Mouse (Mus musculus) 3T3-L1 (cell line): ENCODE measurements around the gene Adarb2.
"Not testable (repeated sequence)": the region's sequence is repeated elsewhere in the genome, so short reads cannot be mapped to it uniquely, and the experiment has no call there.

ENCODE experiments used
- DNase-seq: peaks from one replicate; pipeline ENCODE4 v3.0.0-alpha.2; 2015; ENCODE audit warnings: low read depth, low spot score

Adarb2 gene

DNA sequence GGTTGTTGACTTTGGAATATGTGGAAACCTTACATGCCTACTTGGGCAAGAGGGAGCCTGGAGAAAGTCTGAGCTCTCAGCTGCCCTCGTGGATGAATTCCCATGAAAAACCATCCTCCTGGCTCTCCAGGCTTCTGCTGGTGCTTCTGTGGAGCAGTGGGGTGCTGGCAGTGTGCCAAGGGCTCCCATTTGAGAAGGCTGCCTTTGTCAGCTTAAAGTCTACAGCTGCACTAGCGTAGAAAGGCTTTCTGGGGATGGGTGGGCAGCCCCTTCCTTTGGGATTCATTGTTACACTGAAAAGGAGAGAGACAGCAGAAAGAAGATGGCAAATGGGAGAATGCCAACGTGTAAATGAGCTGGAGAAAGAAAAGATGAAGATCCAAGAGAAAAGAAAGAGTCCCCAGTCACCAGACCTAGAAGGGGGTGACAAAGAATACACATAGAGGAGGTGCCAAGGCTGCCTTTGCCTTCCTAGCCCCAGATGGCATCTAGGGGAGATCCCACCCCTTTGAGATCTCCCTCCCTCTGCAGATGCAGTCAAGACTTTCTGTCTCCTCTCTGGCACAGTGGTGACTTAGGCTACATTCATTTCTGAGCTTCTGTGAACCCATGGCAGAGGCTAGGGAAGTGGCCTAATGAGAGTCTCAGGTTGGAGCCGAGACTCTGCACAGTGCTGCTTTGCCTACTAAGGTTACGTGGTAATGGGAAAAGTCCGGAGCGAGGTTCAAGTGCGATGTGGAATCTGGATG lies 381.8 kb downstream of the Adarb2 start:
- no peak for DNase-seq

DNA sequence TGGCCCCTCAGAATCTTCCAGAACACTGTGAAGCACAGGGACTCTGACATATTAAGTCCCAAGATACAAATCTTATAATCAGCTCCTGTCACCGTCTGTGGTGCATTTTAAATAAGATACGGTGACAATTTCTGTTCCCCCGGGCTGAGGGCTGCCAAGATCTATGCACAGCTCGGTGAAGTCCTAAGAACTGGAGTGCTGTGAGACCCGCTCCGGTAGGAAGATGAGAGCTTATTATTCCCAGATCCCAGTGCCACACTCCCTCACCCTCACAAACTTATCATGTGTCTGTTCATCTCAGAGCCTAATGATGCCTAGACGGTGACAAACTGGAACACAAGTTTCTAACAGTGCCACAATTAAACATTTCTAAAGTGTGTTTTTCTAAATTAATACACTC lies 384.8 kb downstream of the Adarb2 start:
- no peak for DNase-seq

DNA sequence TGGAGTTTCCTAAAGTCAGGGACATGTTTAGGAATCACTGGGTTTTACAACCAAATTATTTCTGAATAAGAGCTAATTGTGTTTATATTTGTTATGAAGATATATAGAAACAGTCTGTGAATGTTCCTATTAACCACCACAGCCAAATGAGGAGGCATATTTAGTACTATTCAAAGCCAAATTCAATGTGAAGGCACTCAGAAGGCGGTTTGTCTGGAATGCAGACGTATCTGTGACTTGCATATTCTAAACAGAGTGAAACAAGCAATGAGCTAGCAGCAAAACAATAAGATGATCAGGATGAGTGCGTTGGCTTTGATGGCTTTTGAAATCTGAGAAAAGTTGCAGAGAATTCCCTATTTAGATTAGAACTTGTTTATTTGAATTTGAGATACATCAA lies 387.8 kb downstream of the Adarb2 start:
- DNase-seq = no peak

DNA sequence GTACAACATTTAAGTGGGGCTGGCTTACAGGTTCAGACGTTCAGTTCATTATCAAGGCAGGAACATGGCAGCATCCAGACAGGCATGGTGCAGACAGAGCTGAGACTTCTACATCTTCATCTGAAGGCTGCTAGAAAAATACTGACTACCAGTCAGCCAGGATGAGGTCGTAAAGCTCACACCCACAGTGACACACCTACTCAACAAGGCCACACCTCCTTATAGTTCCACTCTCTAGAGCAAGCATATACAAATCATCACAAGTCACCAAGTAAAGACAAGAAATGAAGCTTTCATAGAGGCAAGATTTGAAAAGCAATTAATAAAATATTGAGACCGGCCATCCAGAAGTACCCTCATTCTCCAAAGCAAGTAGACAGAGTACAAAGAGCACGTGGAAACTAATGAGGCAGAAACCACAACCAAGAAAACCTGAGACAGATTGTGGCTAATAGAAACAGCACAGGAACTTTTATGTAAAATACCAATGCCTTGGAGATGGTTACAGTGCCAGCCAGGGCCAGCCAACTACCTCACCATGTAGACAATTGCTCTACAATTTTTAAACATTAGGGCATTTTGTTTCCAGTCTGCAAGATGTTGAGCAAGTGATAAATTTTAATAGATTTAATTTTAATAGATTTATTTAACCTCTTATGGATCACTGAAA lies 394.4 kb downstream of the Adarb2 start:
- no peak for DNase-seq

DNA sequence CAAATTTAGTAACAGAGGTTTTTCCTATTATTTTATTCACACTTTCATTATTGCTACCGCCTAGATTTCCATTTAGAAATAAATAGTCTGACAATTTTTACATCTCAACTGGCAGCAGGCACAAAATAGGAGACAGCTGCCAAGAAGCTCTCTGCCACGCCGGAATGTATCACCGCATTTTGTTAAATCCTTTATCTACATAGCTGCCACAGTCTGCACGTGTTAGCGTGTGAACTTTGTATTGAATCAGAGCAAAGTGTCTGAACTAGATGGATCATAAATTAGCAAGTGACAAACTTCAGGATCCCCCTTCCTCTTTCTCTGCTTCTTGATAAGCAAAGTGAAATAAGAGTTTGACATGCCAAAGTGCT lies 395.0 kb downstream of the Adarb2 start:
- no peak for DNase-seq

DNA sequence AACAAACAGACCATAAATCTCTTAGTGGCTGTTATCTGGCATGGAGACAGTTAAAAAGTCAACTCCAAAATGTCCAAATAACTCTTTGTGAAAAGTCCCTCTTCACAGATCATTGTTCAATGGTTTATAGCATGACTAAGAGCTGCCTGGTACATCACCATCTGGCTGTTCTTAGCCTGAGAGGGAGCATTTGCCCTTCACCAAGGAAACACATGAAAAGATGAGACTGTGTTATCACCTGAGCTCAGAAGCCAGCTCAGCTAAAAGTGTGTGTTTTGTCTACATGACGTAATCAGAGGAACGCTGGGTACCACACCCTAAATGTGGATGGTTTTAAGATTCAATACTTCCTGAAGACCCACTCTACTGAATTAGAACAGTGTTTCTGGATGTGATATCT lies 403.0 kb downstream of the Adarb2 start:
- DNase-seq = no peak

DNA sequence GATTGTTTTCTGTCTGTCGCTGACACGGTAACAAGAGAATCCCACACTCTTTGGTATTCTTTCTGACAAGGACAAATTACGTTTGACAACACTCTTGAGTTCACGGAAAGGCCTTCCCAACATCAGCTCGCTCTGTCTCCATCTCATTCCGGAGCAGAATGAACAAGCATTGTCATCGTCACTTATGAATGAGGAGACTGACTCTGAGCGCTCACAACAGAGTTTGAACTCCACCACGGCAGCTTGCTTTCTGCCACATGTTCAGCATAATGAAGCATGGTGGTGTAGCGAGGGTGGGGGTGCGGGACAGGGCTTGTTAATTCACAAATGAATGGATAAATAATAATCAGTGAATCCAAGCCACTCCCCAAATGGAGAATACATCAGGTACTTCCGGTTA lies 405.4 kb downstream of the Adarb2 start:
- DNase-seq = no peak

DNA sequence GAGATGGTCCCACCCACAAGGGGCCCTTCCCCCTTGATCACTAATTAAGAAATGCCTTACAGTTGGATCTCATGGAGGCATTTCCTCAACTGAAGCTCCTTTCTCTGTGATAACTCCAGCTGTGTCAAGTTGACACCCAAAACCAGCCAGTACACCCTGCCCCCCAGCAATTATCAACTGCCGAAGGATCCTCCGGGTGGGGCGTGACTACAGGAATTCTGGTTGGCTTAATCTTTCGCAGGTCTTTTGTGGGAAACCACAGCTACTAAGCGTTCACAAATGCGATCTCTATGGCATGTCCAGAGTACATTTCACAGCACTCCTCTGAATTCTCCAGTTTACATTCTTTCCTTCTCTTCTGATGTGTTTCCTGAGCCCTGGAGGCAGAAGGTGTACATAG lies 406.3 kb downstream of the Adarb2 start:
- not testable (repeated sequence) for DNase-seq

DNA sequence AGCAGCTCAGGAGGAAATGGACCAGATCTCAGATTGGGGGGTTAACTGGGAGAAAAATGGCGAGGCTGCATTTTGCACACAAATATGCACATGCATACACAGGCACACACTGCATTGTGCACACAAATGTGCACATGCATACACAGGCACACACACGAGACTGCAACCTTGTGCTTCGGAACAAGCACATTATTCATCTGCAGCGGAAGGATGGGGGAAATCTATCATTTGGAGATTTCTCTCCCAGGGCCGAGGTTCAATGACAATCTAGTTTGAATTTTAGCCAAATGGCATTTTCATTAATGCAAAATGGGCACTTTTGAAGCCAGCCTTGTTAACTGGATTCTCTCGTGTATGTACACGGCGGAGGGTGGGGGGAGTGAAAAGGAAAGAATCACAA lies 408.3 kb downstream of the Adarb2 start:
- no peak for DNase-seq

DNA sequence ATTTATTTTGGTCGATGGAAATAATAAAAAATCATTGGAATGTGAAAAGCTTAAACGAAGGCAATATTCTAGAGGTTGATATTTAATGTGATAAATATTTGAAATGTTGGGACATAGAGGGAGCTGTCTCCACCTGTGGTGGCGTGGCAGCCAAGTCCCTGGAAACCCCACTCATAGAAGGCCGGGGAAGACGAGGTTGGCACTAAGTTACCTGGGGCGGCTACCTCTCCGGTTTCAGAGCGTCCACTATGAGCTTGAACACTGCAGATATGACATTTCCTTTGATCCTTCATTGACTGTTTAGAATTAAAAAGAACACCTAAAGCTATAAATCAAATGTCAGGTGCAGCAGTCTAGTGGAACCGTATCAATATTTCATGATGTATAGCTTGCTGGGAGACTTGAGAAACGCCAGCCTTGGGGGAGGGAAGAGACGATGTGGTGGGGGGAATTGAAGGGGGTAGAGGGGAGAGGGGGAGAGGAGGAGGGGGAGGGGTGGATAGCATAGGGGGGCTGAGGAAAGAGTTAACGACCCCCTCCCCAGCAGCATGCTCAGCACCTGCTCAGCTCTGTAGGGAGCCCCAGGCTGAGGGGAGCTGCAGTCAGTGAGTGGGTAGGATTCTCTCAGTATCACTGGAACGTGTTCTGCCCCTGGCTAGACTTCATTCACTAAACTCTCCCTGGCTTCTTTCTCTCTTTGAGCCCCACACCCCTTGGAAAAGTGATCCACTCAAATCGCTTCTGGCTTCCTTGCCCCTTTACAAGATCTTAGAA lies 410.1 kb downstream of the Adarb2 start:
- DNase-seq = no peak

DNA sequence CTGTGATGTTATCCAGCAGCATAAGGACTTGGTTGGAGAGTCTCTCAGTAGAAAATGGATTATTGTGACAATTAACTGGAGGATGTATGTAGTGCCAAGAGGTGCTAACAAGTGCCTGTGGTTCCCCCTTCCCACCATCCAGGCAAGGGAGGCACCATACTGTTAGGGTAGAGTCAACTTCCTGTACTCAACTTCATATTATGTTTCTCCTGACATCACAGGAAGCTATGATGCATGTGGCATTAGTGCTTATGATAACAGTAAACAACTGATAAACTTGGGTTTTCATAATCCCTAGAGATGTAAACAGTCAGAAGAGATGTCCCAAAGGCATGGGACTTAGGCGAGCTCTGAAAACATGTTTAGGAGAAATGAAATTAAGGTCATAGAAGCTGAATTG lies 414.0 kb downstream of the Adarb2 start:
- no peak for DNase-seq

DNA sequence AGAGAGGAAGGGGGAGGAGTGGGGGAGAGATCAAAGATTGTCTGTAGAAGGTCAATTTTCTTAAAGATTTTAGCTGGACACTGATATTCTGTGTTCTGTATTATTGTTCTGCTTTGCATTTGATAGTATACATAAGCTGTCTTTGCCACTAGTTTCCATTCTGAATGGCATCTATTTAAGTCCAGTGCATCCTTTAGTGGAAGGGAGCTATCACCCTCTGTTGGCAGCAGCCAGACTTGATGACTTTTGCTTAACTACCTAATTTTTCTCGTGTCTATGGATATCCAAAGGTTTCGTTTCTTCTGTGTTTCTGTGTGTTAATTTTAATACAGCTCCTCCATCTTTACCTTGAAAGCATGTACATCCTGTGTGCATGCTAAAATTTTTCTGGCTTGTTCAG lies 419.6 kb downstream of the Adarb2 start:
- no peak for DNase-seq

DNA sequence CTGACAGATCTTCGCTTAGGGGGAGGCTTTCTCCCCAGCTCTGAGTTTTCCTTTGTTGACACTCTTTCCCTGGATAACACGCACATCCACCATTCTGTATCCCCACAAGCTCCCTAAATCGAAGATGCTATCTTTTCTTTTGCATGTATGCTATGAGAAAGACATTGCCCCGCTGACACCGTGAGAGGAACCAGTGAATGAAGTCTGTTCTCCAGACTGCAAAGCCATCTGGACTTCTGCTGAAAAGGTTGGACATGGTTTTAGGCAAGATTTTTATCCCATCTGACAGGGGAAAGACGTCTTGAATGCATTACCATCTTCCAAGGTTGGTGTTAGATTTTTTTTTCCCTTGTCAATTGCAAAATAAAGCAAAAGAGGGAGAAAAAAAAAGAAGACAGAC lies 426.9 kb downstream of the Adarb2 start:
- no peak for DNase-seq

DNA sequence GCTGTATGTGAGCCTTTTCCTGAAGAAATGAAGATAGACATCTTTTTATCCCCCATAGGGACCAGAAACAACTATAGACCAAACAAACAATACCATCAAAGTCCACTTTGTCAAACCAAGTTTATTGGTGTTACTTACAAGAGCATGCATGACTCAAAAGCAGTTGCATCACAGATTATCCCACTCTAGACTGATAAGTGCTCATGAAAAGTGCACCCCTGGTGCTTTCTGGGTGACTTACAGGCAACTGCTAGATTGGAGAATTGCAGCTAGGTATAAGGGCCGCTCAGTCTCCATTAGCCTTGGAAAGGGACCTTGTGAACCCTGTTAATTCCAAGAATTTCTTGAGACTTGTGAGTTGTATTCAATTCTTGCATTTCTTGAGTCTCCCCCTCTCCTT lies 429.0 kb downstream of the Adarb2 start:
- DNase-seq = no peak

DNA sequence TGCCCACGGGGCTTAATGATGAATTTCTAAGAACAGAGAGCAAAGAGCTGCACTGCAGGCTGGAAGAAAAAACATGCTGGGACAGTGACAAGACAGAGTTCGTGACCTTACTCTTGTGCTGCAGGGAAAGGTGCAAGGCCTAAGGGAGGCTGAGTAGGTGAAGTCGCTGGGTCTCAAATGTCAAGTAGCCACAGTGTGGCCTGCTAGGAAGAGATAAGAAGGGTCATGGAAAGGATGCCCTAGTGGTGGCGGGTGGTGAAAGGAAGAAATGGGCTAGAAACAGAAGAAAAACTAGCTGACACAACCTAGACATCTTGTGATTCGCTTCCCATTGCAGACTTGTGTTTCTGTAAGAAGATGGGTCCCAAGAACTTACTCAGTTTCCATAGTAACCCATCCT lies 429.4 kb downstream of the Adarb2 start:
- DNase-seq = no peak

DNA sequence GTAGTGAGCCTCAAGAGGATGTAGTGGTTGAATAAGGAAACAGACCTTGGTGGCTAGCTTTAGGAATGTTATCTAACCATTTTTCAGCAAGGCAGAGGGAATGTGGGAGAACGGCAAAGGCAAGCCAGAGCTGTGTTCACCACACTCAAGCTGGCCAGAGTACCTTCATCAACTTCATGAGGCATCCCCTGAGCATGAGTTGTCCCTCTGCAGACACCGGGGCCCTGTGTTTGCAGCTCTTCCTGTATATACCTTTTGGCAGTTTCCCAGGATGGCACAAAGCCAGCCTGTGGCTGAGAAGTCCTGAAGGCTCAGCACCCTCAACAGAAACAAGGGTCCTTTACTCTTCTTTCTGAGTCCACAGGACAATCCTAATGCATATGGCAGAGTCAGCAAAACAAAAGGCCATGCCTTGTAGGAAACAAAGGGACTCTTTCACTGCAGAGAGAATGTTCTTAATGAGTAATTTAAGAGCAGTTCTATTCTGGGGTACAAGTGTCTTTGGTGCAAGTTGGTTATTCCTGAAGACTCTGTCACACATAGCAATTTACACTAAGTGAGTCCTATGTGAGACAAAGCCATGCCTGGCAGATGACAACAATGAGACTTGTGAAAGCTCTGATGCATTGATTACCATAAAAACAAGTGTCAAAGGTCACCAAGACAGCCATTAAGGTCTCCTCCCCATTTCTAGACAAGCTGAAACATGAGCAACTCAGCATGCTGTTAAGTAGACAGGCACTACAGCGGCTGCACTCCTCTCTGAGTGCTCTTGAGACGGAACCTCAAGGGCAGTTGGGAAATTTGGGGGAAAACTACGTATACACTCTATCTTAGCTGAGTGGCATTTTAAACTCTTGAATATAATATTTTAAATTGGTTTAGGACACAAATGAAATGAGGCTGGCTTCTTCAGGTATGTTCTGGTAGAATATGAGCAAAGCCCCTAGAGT lies 431.0 kb downstream of the Adarb2 start:
- peak; percentile 14 for DNase-seq

DNA sequence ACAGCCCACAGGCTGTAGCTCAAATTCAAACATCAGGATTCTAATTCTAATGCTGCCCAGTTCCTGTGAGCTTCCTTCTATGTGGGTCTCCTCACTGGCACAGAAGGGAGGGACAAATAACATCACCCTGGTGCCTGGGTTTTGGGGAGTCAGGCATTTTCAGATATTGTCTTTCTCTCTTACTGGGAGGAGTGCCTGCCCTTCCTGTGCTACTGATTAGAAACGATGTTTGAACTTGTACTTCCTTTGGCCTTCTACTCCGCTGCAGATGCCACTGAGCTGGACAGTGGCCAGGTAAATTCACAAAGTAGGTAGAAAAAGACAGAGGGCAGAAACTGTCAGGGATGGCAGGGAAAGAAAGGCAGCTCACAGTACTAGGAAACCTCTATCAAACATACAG lies 439.4 kb downstream of the Adarb2 start:
- no peak for DNase-seq

DNA sequence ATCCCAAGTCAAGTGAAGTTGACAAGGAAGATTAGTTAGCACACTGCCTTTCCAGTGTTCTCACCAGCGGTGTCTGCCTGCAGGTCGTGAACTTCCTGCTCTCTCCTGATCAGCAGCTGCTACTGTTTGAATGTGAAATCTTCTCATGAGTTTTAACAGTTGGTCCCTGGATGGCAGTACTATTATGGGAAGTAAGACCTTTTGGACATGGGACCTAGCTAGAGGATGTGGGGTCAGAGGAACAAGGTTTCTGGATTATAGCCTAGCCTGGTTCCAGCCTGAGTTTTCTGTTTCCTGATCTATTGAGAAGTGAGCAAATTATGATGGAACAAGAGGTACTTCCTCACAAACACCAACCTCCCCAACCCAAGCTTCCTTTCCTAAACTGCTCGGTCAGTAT lies 441.3 kb downstream of the Adarb2 start:
- DNase-seq = no peak

DNA sequence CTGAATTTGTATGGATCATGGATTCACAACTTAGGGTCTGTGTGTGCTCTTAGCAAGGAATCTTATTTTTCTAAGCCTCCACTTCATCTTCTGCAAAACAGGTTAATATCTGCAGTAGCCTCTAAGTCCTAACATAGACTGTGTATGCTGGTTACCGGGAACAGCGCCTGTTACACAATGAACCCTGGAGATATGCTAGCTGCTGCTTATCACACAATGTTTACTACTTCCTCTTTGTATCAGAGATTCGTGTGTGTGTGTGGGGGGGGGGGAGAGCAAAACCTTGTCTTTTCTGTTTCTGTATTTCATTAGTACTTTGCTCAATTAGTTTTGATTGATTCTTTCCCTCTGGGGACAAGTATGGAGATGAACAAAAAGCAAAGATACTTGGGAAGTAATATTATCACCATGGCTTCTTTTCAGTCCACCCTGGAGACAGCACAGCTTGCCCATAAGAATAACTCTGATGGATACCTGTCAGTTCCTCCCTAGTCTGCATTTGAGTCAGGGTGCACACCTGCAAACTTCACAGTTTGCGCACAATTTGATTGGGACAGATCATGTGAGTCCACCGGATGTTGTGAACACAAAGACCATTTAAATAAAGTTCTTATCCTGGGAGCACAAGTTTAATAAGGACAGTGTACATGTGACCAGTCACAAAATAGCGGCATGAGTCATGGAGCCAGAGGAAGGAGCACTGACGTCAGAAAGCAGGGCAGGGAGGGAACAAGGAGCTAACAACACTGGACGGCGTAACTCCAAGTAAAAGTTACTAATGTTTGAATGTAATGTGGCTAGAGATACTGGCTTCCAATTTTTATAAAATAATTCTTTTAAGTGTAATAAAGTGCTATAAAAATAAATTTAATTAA lies 442.4 kb downstream of the Adarb2 start:
- peak; percentile 91 for DNase-seq

DNA sequence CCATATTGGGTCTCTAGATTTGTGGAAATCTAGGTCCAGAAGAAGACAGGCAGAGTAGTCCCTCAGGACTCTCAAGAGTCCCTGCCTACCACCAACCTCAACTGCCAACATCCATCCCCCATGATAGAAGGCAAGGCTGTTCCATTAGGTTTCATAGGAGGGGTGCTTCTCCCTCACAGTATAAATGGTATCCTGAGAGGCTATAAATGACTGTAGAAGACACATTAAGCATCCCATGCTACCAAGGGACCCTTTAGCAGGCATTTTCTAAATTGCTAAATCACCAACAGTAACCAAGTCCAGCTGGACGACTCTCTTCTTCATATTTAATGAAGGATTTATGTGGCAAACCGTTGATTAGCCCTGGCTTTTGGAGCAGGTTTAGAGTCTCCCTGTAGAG lies 446.6 kb downstream of the Adarb2 start:
- no peak for DNase-seq
